Mouse (Mus musculus) kidney, postnatal 0 days (tissue): Measurements from ENCODE around the gene Gstm5. TPM values are rescaled to one million over a fixed set of nuclear protein-coding genes. Genes with fewer than 3 reads are reported as not detected.

Experiments used
- ATAC-seq: fragments of 200-750 bp; cut with Nextera tagmentation; replicated peaks from 2 replicates; pipeline ENCODE4 v1.8.0; 2017; ENCODE audit warnings: low read depth, moderate number of reproducible peaks, moderate TSS enrichment, moderate library complexity; ENCODE audit not compliant: low FRiP score
- DNase-seq: peaks from one replicate; pipeline ENCODE4 v3.0.0-alpha.2; 2016; ENCODE audit warnings: low spot score
- H3K27ac ChIP-seq: fragments of 300-500 bp; sonication (generic); 2 replicates; pipeline ENCODE4 v1.5.1; 2014; ENCODE audit warnings: mild to moderate bottlenecking
- H3K27me3 ChIP-seq: fragments of 300-500 bp; sonication (generic); 2 replicates; pipeline ENCODE4 v1.6.1; 2014; ENCODE audit warnings: low read length, mixed read lengths; ENCODE audit not compliant: insufficient read depth
- H3K36me3 ChIP-seq: fragments of 300-500 bp; sonication (generic); 2 replicates; pipeline ENCODE4 v1.6.1; 2014; ENCODE audit warnings: low read length, mixed read lengths; ENCODE audit not compliant: insufficient read depth
- H3K4me1 ChIP-seq: fragments of 300-500 bp; sonication (generic); replicated peaks from 2 replicates; pipeline ENCODE4 v1.6.1; 2014; ENCODE audit warnings: antibody characterized with exemption, low read length, mixed read lengths; ENCODE audit not compliant: insufficient read depth
- H3K4me2 ChIP-seq: fragments of 300-500 bp; sonication (generic); 2 replicates; pipeline ENCODE4 v1.6.1; 2014; ENCODE audit warnings: mild to moderate bottlenecking, low read length, moderate library complexity, mixed read lengths
- H3K4me3 ChIP-seq: fragments of 300-500 bp; sonication (generic); replicated peaks from 2 replicates; pipeline ENCODE4 v1.5.1; 2014; ENCODE audit warnings: low read depth, low read length
- H3K9ac ChIP-seq: fragments of 300-500 bp; sonication (generic); 2 replicates; pipeline ENCODE4 v1.6.1; 2014; ENCODE audit warnings: low read depth, low read length
- H3K9me3 ChIP-seq: fragments of 300-500 bp; sonication (generic); replicated peaks from 2 replicates; pipeline ENCODE4 v1.6.1; 2016; ENCODE audit warnings: low read length, inconsistent platforms, mixed read lengths
- CTCF ChIP-seq: IDR thresholded peaks from 2 replicates; pipeline ENCODE4 v1.5.1; 2016; ENCODE audit warnings: antibody characterized with exemption, low read depth, mild to moderate bottlenecking, moderate library complexity
- WGBS: fragments of 180-500 bp; shearing (Covaris S2); extraction: QIAGEN DNeasy Blood & Tissue Kit; methylation state at CpG from one replicate; pipeline ENCODE4 v1.1.7; 2014; 5-methylcytosine and 5-hydroxymethylcytosine counted together
- polyA plus RNA-seq: library from polyadenylated mRNA; unstranded; fragments of >200 nt; fragmentation: Nextera tagmentation; extraction: Ambion mirVana; gene quantifications from 2 replicates; pipeline ENCODE4 v1.2.1, GENCODE M21; 2015

Gene Gstm5
- 246 and 258 TPM in 2 replicates for polyA plus RNA-seq

GRCm38 (mm10) chr3:107895720-107896569 lies at the start of gene Gstm5:
Gene Gstm5 (plus strand): TSS chr3:107895821.
- no peaks in the 10 kb centered on the region for H3K27me3 ChIP-seq
- 8% methylated on average over 40 of the region's 40 CpGs for WGBS
- no peaks in the 10 kb centered on the region for H3K9me3 ChIP-seq
- peak; percentile 94 for ATAC-seq
- peak; percentile 94 for DNase-seq
- H3K4me1 ChIP-seq: 0 out of 2 replicates have a peak, but pooled peaks cover 3% of the 10 kb centered on the region
- H3K27ac ChIP-seq: peak within 1 kb of the TSS; percentile 81
- H3K9ac ChIP-seq: peak within 1 kb of the TSS; percentile 87
- no peak for TF ChIP-seq CTCF
- H3K4me3 ChIP-seq: peak within 1 kb of the TSS; percentile 80
- H3K36me3 ChIP-seq: 0 out of 2 replicates have a peak, but pooled peaks cover 4% of the 10 kb centered on the region
- H3K4me2 ChIP-seq: peak within 1 kb of the TSS; percentile 100

- no peaks in the 10 kb centered on the region for H3K27me3 ChIP-seq
- WGBS: 85% methylated on average over 1 of the region's 1 CpGs
- no peaks in the 10 kb centered on the region for H3K36me3 ChIP-seq
- no peak for ATAC-seq
- H3K27ac ChIP-seq: no peak overlapping the region
- no peak for TF ChIP-seq CTCF
- no peaks in the 10 kb centered on the region for H3K9me3 ChIP-seq
- no peak for DNase-seq
- H3K4me2 ChIP-seq: no peak overlapping the region
- H3K4me3 ChIP-seq: no peak overlapping the region
- no peak overlapping the region for H3K9ac ChIP-seq
- H3K4me1 ChIP-seq: peaks cover 10% of the 10 kb centered on the region; the same call in 1 of the 2 replicates
Observed at GRCm38 (mm10) chr3:107846175-107846574, 49.4 kb upstream of the Gstm5 start.

GRCm38 (mm10) chr3:107846835-107847234 lies 48.8 kb upstream of the Gstm5 start:
- Histone ChIP-seq H3K27ac (no peak overlapping the region), H3K36me3 (no peaks in the 10 kb centered on the region), H3K4me2 (no peak overlapping the region), H3K4me3 (no peak overlapping the region), H3K9me3 (no peaks in the 10 kb centered on the region), H3K9ac (no peak overlapping the region), H3K27me3 (no peaks in the 10 kb centered on the region), H3K4me1 (peaks cover 10% of the 10 kb centered on the region; the same call in 1 of the 2 replicates)
- 73% methylated on average over 3 of the region's 3 CpGs for WGBS
- TF ChIP-seq CTCF: no peak
- no peak for DNase-seq
- ATAC-seq: no peak

- 62% methylated on average over 4 of the region's 4 CpGs for WGBS
- H3K4me2 ChIP-seq: no peak overlapping the region
- H3K9ac ChIP-seq: no peak overlapping the region
- H3K9me3 ChIP-seq: no peaks in the 10 kb centered on the region
- H3K4me3 ChIP-seq: no peak overlapping the region
- peaks cover 10% of the 10 kb centered on the region; the same call in 1 of the 2 replicates for H3K4me1 ChIP-seq
- DNase-seq (no peak), ATAC-seq (no peak)
- no peak for TF ChIP-seq CTCF
- H3K27ac ChIP-seq: no peak overlapping the region
- H3K27me3 ChIP-seq: no peaks in the 10 kb centered on the region
- no peaks in the 10 kb centered on the region for H3K36me3 ChIP-seq
Observed at GRCm38 (mm10) chr3:107848126-107848525, 47.5 kb upstream of the Gstm5 start.

- DNase-seq: peak; percentile 24
- Histone ChIP-seq H3K4me1 (peaks cover 10% of the 10 kb centered on the region; the same call in 1 of the 2 replicates), H3K9me3 (no peaks in the 10 kb centered on the region), H3K36me3 (no peaks in the 10 kb centered on the region), H3K4me3 (no peak overlapping the region), H3K4me2 (no peak overlapping the region), H3K27ac (no peak overlapping the region), H3K27me3 (no peaks in the 10 kb centered on the region), H3K9ac (no peak overlapping the region)
- ATAC-seq: no peak
- no peak for TF ChIP-seq CTCF
- WGBS: 65% methylated on average over 6 of the region's 6 CpGs
Observed at GRCm38 (mm10) chr3:107849000-107849692, 46.5 kb upstream of the Gstm5 start.

GRCm38 (mm10) chr3:107849693-107850031 lies 46.0 kb upstream of the Gstm5 start:
- no peak overlapping the region for H3K9ac ChIP-seq
- no peaks in the 10 kb centered on the region for H3K36me3 ChIP-seq
- H3K27ac ChIP-seq: no peak overlapping the region
- no peak for TF ChIP-seq CTCF
- no peaks in the 10 kb centered on the region for H3K27me3 ChIP-seq
- H3K4me3 ChIP-seq: no peak overlapping the region
- no peak for DNase-seq
- WGBS: 69% methylated on average over 2 of the region's 2 CpGs
- H3K4me2 ChIP-seq: no peak overlapping the region
- ATAC-seq: no peak
- no peaks in the 10 kb centered on the region for H3K9me3 ChIP-seq
- H3K4me1 ChIP-seq: peaks cover 10% of the 10 kb centered on the region; the same call in 1 of the 2 replicates
